8 mouse cellular contexts compared by ENCODE assay signal in genomic region chr7:29171562-29172097, GRCm38 (mm10). TPM values are rescaled to one million over a fixed set of nuclear protein-coding genes. Genes with fewer than 3 reads are reported as not detected.
A peak's percentile ranks its signal among the peaks of the same experiment; 100 is the strongest.
DNase-seq lines count a peak whose midpoint lies in the region; ATAC-seq and TF ChIP-seq lines count a peak whose summit lies in the region.
"Had no signal": no experiment of that assay in that cellular context is flagged by ENCODE, and none has a peak within 500 bp of the region (broad histone marks: within the 10 kb centered on the region; RNA-seq: fewer than 3 reads in every experiment).

No protein-coding gene starts in this region.

- H3K9ac ChIP-seq in forebrain, embryonic 12.5 days = peak overlapping the region; percentile 21; the same call in 1 of the 2 replicates
- peak overlapping the region; percentile 34; the same call in 1 of the 2 replicates for H3K9ac ChIP-seq in liver, embryonic 12.5 days
- H3K9ac ChIP-seq in stomach, postnatal 0 days (ENCODE audit: low read length) = peak overlapping the region; percentile 55

- no peak for TF ChIP-seq EP300 in stomach, postnatal 0 days (optimal IDR thresholded peaks at IDR 0.05)

- H3K36me3 ChIP-seq in forebrain, embryonic 12.5 days (replicated peaks) = peaks cover 32% of the 10 kb centered on the region
- H3K36me3 ChIP-seq in liver, embryonic 12.5 days = peaks cover 39% of the 10 kb centered on the region
- peaks cover 19% of the 10 kb centered on the region for H3K36me3 ChIP-seq in stomach, postnatal 0 days (ENCODE audit: control insufficient read depth, insufficient read depth, low read length)

- TF ChIP-seq CTCF in stomach, postnatal 0 days (IDR thresholded peaks at IDR 0.05; ENCODE audit: low read depth) = no peak

- ATAC-seq in forebrain, embryonic 12.5 days (ENCODE audit: low FRiP score) = no peak
- no peak for ATAC-seq in liver, embryonic 12.5 days
- no peak for ATAC-seq in stomach, postnatal 0 days (ENCODE audit: low FRiP score, low TSS enrichment)

- H3K4me3 ChIP-seq in forebrain, embryonic 12.5 days (replicated peaks) = peak overlapping the region; percentile 70
- peak overlapping the region; percentile 54 for H3K4me3 ChIP-seq in liver, embryonic 12.5 days
- peak overlapping the region; percentile 54 for H3K4me3 ChIP-seq in stomach, postnatal 0 days (ENCODE audit: low read depth, low read length)

- WGBS in forebrain, embryonic 12.5 days = 8% methylated on average over 34 of the region's 34 CpGs
- WGBS in liver, embryonic 12.5 days (ENCODE audit: insufficient replicate concordance) = 8% methylated on average over 34 of the region's 34 CpGs
- WGBS in stomach, postnatal 0 days = 12% methylated on average over 34 of the region's 34 CpGs

- peak overlapping the region; percentile 78 for H3K4me2 ChIP-seq in forebrain, embryonic 12.5 days
- H3K4me2 ChIP-seq in liver, embryonic 12.5 days = peak overlapping the region; percentile 69
- peak overlapping the region; percentile 72 for H3K4me2 ChIP-seq in stomach, postnatal 0 days (replicated peaks; ENCODE audit: low read depth)

- no peaks in the 10 kb centered on the region for H3K9me3 ChIP-seq in forebrain, embryonic 12.5 days
- H3K9me3 ChIP-seq in liver, embryonic 12.5 days (replicated peaks) = no peaks in the 10 kb centered on the region
- no peaks in the 10 kb centered on the region for H3K9me3 ChIP-seq in stomach, postnatal 0 days (ENCODE audit: control insufficient read depth, low read length)

- peak; percentile 26 for DNase-seq in ovary, postnatal 36 days (ENCODE audit: low spot score)
- DNase-seq in ovary, adult 18-20 months (ENCODE audit: low spot score) = no peak
- DNase-seq in stomach, postnatal 0 days (ENCODE audit: low spot score) = peak; percentile 31
- no peak for DNase-seq in thymus, postnatal 0 days (ENCODE audit: low spot score)
- DNase-seq in left cerebral cortex, adult 18-20 months (ENCODE audit: low spot score in 2 of 2) = no peak

- peaks cover 58% of the 10 kb centered on the region for H3K27me3 ChIP-seq in forebrain, embryonic 12.5 days
- peaks cover 78% of the 10 kb centered on the region for H3K27me3 ChIP-seq in liver, embryonic 12.5 days (replicated peaks)
- no peaks in the 10 kb centered on the region for H3K27me3 ChIP-seq in stomach, postnatal 0 days (ENCODE audit: control insufficient read depth, insufficient read depth, low read length)

- H3K27ac ChIP-seq in forebrain, embryonic 12.5 days = no peak overlapping the region
- no peak overlapping the region for H3K27ac ChIP-seq in liver, embryonic 12.5 days
- H3K27ac ChIP-seq in stomach, postnatal 0 days (replicated peaks) = no peak overlapping the region
- H3K27ac ChIP-seq: left cerebral cortex, adult 2 months had no signal

- peaks cover 48% of the 10 kb centered on the region for H3K4me1 ChIP-seq in forebrain, embryonic 12.5 days
- H3K4me1 ChIP-seq in liver, embryonic 12.5 days = peaks cover 39% of the 10 kb centered on the region
- peaks cover 6% of the 10 kb centered on the region; the same call in 1 of the 2 replicates for H3K4me1 ChIP-seq in stomach, postnatal 0 days (replicated peaks; ENCODE audit: control insufficient read depth, insufficient read depth)

RNA-seq across cellular contexts. Expression of gene Spred3, which starts 1.4 kb away (rescaled TPM):
- polyA plus RNA-seq in forebrain, embryonic 12.5 days (2016; fragmentation: Nextera tagmentation; extraction: Ambion mirVana) = 7.9 and 8.3 TPM in 2 replicates
- 0.72 TPM in 2 replicates for polyA plus RNA-seq in liver, embryonic 12.5 days (2016; fragmentation: Nextera tagmentation; extraction: Ambion mirVana)
- 0.95 and 1.0 TPM in 2 replicates for polyA plus RNA-seq in stomach, postnatal 0 days (2015; fragmentation: Nextera tagmentation; extraction: Ambion mirVana)
- polyA plus RNA-seq in thymus, postnatal 0 days (2015; fragmentation: Nextera tagmentation; extraction: Ambion mirVana) = 0.23 and 1.4 TPM in 2 replicates
- total RNA-seq in left cerebral cortex, adult 18-20 months (2021) = 10 to 100 TPM; 50.2 to 53.6 TPM

RNA-seq across cellular contexts. Expression of gene Ggn, which starts 1.6 kb away (rescaled TPM):
- polyA plus RNA-seq in forebrain, embryonic 12.5 days (2016; fragmentation: Nextera tagmentation; extraction: Ambion mirVana) = 0.57 and 1.2 TPM in 2 replicates
- 0.07 and 0.26 TPM in 2 replicates for polyA plus RNA-seq in liver, embryonic 12.5 days (2016; fragmentation: Nextera tagmentation; extraction: Ambion mirVana)
- polyA plus RNA-seq in stomach, postnatal 0 days (2015; fragmentation: Nextera tagmentation; extraction: Ambion mirVana) = 0.29 and 0.46 TPM in 2 replicates
- polyA plus RNA-seq in thymus, postnatal 0 days (2015; fragmentation: Nextera tagmentation; extraction: Ambion mirVana) = 0.17 and 0.20 TPM in 2 replicates
- total RNA-seq in left cerebral cortex, adult 18-20 months (2021) = 1 to 10 TPM; 1.6 to 1.9 TPM

RNA-seq across cellular contexts. Expression of gene Psmd8, which starts 8.9 kb away (rescaled TPM):
- polyA plus RNA-seq in forebrain, embryonic 12.5 days (2016; fragmentation: Nextera tagmentation; extraction: Ambion mirVana) = 283 and 293 TPM in 2 replicates
- 170 and 180 TPM in 2 replicates for polyA plus RNA-seq in liver, embryonic 12.5 days (2016; fragmentation: Nextera tagmentation; extraction: Ambion mirVana)
- polyA plus RNA-seq in stomach, postnatal 0 days (2015; fragmentation: Nextera tagmentation; extraction: Ambion mirVana) = 262 and 269 TPM in 2 replicates
- polyA plus RNA-seq in thymus, postnatal 0 days (2015; fragmentation: Nextera tagmentation; extraction: Ambion mirVana) = 358 and 374 TPM in 2 replicates
- 100 to 1,000 TPM; 121 to 125 TPM for total RNA-seq in left cerebral cortex, adult 18-20 months (2021)

RNA-seq across cellular contexts. Expression of gene Fam98c, which starts 15.6 kb away (rescaled TPM):
- 16.4 and 17.7 TPM in 2 replicates for polyA plus RNA-seq in forebrain, embryonic 12.5 days (2016; fragmentation: Nextera tagmentation; extraction: Ambion mirVana)
- 12.4 and 12.5 TPM in 2 replicates for polyA plus RNA-seq in liver, embryonic 12.5 days (2016; fragmentation: Nextera tagmentation; extraction: Ambion mirVana)
- 32.8 and 38.8 TPM in 2 replicates for polyA plus RNA-seq in stomach, postnatal 0 days (2015; fragmentation: Nextera tagmentation; extraction: Ambion mirVana)
- 49.7 and 54.4 TPM in 2 replicates for polyA plus RNA-seq in thymus, postnatal 0 days (2015; fragmentation: Nextera tagmentation; extraction: Ambion mirVana)
- total RNA-seq in left cerebral cortex, adult 18-20 months (2021) = 10 to 100 TPM; 33.8 to 40.2 TPM

RNA-seq across cellular contexts. Expression of gene Rasgrp4, which starts 37.0 kb away (rescaled TPM):
- 0.34 and 0.58 TPM in 2 replicates for polyA plus RNA-seq in forebrain, embryonic 12.5 days (2016; fragmentation: Nextera tagmentation; extraction: Ambion mirVana)
- polyA plus RNA-seq in liver, embryonic 12.5 days (2016; fragmentation: Nextera tagmentation; extraction: Ambion mirVana) = 0.38 and 0.79 TPM in 2 replicates
- polyA plus RNA-seq in stomach, postnatal 0 days (2015; fragmentation: Nextera tagmentation; extraction: Ambion mirVana) = 0.15 and 0.35 TPM in 2 replicates
- 2.2 and 3.4 TPM in 2 replicates for polyA plus RNA-seq in thymus, postnatal 0 days (2015; fragmentation: Nextera tagmentation; extraction: Ambion mirVana)
- total RNA-seq in left cerebral cortex, adult 18-20 months (2021) = 1 to 10 TPM; 1.4 TPM

Comparison
In these comparisons a context has a peak if more than half of its experiments do, and no peak if none do; other contexts are left out.
1. DNase-seq: peak in ovary, postnatal 36 days (single experiment) and stomach, postnatal 0 days (single experiment); none in ovary, adult 18-20 months (single experiment), thymus, postnatal 0 days (single experiment) and left cerebral cortex, adult 18-20 months (0 of 2).
2. Peak in every context shown above with its lines, with median percentiles within 50 percentile points of each other: H3K4me2 ChIP-seq, H3K4me3 ChIP-seq and H3K9ac ChIP-seq.